Mouse (Mus musculus): ENCODE data around the gene Nbea.

Gene Nbea

GRCm38 (mm10) chr3:55686993-55687392 lies 496.5 kb downstream of the Nbea start:
- ATAC-seq (ENCODE audit: insufficient number of reproducible peaks, low FRiP score, low TSS enrichment) = no peak

- ATAC-seq (ENCODE audit: insufficient number of reproducible peaks, low FRiP score, low TSS enrichment) = no peak
Measured at GRCm38 (mm10) chr3:55685627-55686026, 497.9 kb downstream of the Nbea start.

GRCm38 (mm10) chr3:55684892-55685291 lies 498.6 kb downstream of the Nbea start:
- peak; percentile 41 for ATAC-seq (ENCODE audit: insufficient number of reproducible peaks, low FRiP score, low TSS enrichment)

GRCm38 (mm10) chr3:55677691-55678090 lies 505.8 kb downstream of the Nbea start:
- no peak for ATAC-seq (ENCODE audit: insufficient number of reproducible peaks, low FRiP score, low TSS enrichment)

- no peak for ATAC-seq (ENCODE audit: insufficient number of reproducible peaks, low FRiP score, low TSS enrichment)
Measured at GRCm38 (mm10) chr3:55674185-55674584, 509.3 kb downstream of the Nbea start.

- no peak for ATAC-seq (ENCODE audit: insufficient number of reproducible peaks, low FRiP score, low TSS enrichment)
Measured at GRCm38 (mm10) chr3:55667048-55667447, 516.5 kb downstream of the Nbea start.

- ATAC-seq (ENCODE audit: insufficient number of reproducible peaks, low FRiP score, low TSS enrichment) = no peak
Measured at GRCm38 (mm10) chr3:55665928-55666327, 517.6 kb downstream of the Nbea start.

- no peak for ATAC-seq (ENCODE audit: insufficient number of reproducible peaks, low FRiP score, low TSS enrichment)
Measured at GRCm38 (mm10) chr3:55664713-55665112, 518.8 kb downstream of the Nbea start.

GRCm38 (mm10) chr3:55661678-55662445 lies 521.6 kb downstream of the Nbea start:
- no peak for ATAC-seq (ENCODE audit: insufficient number of reproducible peaks, low FRiP score, low TSS enrichment)

- no peak for ATAC-seq (ENCODE audit: insufficient number of reproducible peaks, low FRiP score, low TSS enrichment)
Measured at GRCm38 (mm10) chr3:55660261-55660838, 523.2 kb downstream of the Nbea start.

- ATAC-seq (ENCODE audit: insufficient number of reproducible peaks, low FRiP score, low TSS enrichment) = no peak
Measured at GRCm38 (mm10) chr3:55659558-55660215, 523.8 kb downstream of the Nbea start.

GRCm38 (mm10) chr3:55652321-55652720 lies 531.2 kb downstream of the Nbea start:
- ATAC-seq (ENCODE audit: insufficient number of reproducible peaks, low FRiP score, low TSS enrichment) = peak; percentile 59

- ATAC-seq (ENCODE audit: insufficient number of reproducible peaks, low FRiP score, low TSS enrichment) = no peak
Measured at GRCm38 (mm10) chr3:55651877-55652276, 531.6 kb downstream of the Nbea start.

- no peak for ATAC-seq (ENCODE audit: insufficient number of reproducible peaks, low FRiP score, low TSS enrichment)
Measured at GRCm38 (mm10) chr3:55649541-55649940, 534.0 kb downstream of the Nbea start.

- ATAC-seq (ENCODE audit: insufficient number of reproducible peaks, low FRiP score, low TSS enrichment) = no peak
Measured at GRCm38 (mm10) chr3:55648299-55648698, 535.2 kb downstream of the Nbea start.

GRCm38 (mm10) chr3:55647176-55647575 lies 536.3 kb downstream of the Nbea start:
- ATAC-seq (ENCODE audit: insufficient number of reproducible peaks, low FRiP score, low TSS enrichment) = peak; percentile 63; the same call in 1 of the 2 replicates

- ATAC-seq (ENCODE audit: insufficient number of reproducible peaks, low FRiP score, low TSS enrichment) = 0 out of 2 replicates have a peak, but pooled peaks have one; percentile 12
Measured at GRCm38 (mm10) chr3:55646437-55646836, 537.1 kb downstream of the Nbea start.

- ATAC-seq (ENCODE audit: insufficient number of reproducible peaks, low FRiP score, low TSS enrichment) = peak; percentile 65
Measured at GRCm38 (mm10) chr3:55644035-55644618, 539.4 kb downstream of the Nbea start.

- no peak for ATAC-seq (ENCODE audit: insufficient number of reproducible peaks, low FRiP score, low TSS enrichment)
Measured at GRCm38 (mm10) chr3:55637660-55638059, 545.8 kb downstream of the Nbea start.

GRCm38 (mm10) chr3:55635542-55636172 lies 547.8 kb downstream of the Nbea start:
- ATAC-seq (ENCODE audit: insufficient number of reproducible peaks, low FRiP score, low TSS enrichment) = no peak

GRCm38 (mm10) chr3:55627054-55627453 lies 556.4 kb downstream of the Nbea start:
- no peak for ATAC-seq (ENCODE audit: insufficient number of reproducible peaks, low FRiP score, low TSS enrichment)
